Mouse (Mus musculus): Measurements from ENCODE around the gene Lamb3. TPM values are rescaled to one million over a fixed set of nuclear protein-coding genes. Genes with fewer than 3 reads are reported as not detected.

The Lamb3 gene
- polyA plus RNA-seq, 2 experiments from 2014 or later, result 17.1 to 18.9 TPM

GRCm38 (mm10) chr1:193344976-193345375 is 137.5 kb downstream of the Lamb3 start:
- ATAC-seq, result peak; percentile 64

DNA sequence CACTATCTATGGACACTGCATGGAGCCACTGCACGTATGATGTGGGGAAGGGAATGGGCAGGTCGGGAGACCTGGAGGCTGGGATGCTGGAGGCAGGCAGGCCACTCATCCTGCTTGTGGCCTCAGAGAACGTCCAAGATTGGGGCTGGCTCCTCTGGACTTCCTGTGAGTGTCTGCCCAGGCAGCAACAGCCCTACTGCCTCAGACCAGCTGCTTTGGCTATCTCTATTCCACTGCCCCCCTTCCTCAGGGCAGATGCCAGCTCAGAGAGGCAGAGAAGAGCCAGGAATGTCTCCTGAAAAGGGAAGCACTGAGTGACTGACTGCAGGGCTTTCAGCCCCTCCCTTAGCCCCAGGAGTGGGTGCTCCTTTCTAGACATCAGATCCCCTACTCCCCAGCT is 139.4 kb downstream of the Lamb3 start:
- ATAC-seq, result no peak

- no peak for ATAC-seq
Measured at GRCm38 (mm10) chr1:193348261-193348962, 140.9 kb downstream of the Lamb3 start.

GRCm38 (mm10) chr1:193349702-193350545 is 142.4 kb downstream of the Lamb3 start:
- ATAC-seq, result peak; percentile 67

DNA sequence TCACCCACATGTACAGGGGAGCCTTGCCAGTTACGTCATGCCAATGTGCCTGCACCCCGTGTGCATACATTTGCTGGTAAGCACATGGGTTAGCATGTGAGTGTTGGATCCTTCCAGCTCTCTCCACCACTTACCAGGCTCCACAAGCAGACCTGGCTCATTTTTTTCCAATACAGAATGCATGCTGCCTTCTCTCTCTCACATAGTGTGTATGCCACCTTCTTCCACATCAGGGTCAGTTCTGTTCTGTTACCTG is 143.0 kb downstream of the Lamb3 start:
- no peak for ATAC-seq

- no peak for ATAC-seq
Measured at GRCm38 (mm10) chr1:193351583-193351982, 144.1 kb downstream of the Lamb3 start.

- no peak for ATAC-seq
Measured at GRCm38 (mm10) chr1:193359199-193359598, 151.7 kb downstream of the Lamb3 start.

DNA sequence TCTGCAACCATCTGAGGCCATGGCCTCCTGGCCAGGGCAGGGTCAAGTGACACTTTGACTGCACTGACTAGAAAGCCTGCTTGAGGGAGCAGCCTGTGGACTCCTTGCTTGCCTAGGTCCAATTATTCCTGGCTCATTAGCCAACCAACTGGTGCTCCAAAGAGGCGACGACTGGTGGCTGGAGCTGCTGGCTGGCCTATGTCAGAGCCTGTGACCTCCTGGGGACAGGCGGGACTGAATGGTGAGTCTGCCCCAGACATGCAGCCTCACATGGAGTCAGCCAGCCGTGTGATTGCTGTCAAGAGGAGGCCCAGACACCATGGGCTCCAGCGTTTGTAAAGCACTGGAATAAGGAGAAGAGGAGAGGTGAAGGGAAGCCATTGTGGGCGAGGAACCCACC is 153.7 kb downstream of the Lamb3 start:
- ATAC-seq, result no peak

- no peak for ATAC-seq
Measured at GRCm38 (mm10) chr1:193362078-193362477, 154.6 kb downstream of the Lamb3 start.

- peak; percentile 87 for ATAC-seq
Measured at GRCm38 (mm10) chr1:193363801-193364231, 156.3 kb downstream of the Lamb3 start.

GRCm38 (mm10) chr1:193368055-193368454 is 160.6 kb downstream of the Lamb3 start:
- ATAC-seq, result no peak

GRCm38 (mm10) chr1:193369091-193369490 is 161.6 kb downstream of the Lamb3 start:
- ATAC-seq, result no peak

DNA sequence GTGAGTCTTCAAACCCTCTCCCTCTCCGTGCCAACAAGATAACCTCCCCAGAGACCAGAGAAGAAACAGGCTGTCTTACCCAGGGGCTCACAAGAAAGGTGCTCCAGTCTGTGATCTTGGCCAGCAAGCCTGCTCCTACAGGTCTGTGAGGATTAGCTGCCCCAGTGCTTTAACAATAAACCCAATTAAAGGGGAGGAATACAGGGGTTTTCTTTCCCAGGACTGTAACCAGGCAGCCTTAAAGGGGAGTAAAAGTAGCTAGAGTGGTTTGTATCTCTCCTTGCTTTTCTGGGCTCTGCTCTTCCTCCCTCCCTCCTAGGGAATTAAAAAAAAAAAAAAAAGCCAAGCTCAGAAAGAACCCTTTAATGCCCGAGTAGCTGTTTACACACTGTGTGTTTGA is 162.6 kb downstream of the Lamb3 start, which contains the start of gene Camk1g:
Gene Camk1g (minus strand): TSS at position 203 of the 400 bp plus-strand sequence.
- ATAC-seq, result no peak

DNA sequence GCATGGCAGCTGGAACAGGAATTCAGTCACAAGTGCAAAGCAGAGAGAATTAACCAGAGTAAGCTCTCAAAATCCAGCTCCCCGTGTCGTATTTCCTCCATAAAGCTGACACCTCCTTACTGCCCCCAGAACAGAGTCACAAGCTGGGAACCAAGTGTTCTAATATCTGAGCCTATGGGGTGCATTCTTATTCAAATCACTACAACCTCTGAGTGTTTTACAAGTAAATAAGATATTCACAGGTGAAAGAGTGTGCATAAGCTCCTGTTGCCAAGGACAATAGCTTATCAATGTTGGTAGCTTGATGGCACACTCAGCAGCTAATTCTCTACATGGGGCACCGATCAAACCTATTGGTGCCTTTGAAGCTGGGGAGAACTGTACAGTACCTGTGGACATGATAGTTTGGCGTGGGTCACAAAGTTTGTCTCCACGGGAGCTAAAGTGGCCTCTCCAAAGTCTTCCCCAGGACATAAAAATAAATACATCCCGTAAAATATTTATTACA is 166.5 kb downstream of the Lamb3 start:
- no peak for ATAC-seq

- ATAC-seq, result peak; percentile 74
Measured at GRCm38 (mm10) chr1:193376478-193377134, 169.1 kb downstream of the Lamb3 start.

DNA sequence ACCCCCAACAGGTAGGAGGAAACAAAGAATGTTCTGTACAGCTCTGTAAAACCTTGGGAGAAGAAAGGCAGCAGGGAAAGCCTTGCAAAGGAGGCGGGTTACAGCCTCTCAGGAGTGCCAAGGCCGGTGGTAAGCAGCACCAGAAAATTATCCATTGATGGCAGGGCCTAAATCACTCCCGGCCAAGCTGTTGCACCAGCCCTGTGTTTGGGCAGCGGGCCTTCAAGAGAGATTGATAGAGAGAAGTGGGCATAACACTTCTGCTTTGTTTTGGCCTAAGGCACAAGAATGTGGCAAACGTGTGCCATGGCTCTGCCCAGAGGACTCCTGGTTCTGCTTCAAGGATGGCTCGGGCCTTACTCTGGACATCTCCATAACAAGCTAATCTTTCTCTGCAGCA is 172.1 kb downstream of the Lamb3 start:
- ATAC-seq, result no peak

GRCm38 (mm10) chr1:193380877-193381276 is 173.4 kb downstream of the Lamb3 start:
- no peak for ATAC-seq

- ATAC-seq, result no peak
Measured at GRCm38 (mm10) chr1:193381597-193382404, 174.3 kb downstream of the Lamb3 start.

DNA sequence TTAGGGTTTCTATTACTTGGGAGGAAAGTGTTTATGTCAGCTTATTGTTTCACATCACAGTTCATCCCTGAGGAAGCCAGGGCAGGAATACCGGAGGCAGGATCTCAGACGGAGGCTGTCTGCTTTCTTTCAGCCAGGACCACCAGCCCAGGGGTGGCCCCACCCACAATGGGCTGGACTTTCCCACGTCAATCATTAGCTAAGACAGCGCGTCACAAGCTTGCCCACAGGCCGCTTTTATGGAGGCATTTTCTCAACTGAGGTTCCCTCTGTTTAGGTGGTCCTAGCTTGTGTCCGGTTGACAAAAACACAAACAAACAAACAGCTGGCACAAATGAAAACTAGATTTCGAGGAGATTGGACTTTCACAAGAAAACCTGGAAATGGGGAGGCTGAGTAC is 174.9 kb downstream of the Lamb3 start:
- peak; percentile 57 for ATAC-seq

GRCm38 (mm10) chr1:193382841-193383462 is 175.5 kb downstream of the Lamb3 start:
- peak; percentile 64 for ATAC-seq

- ATAC-seq, result peak; percentile 33
Measured at GRCm38 (mm10) chr1:193386136-193386535, 178.6 kb downstream of the Lamb3 start.

DNA sequence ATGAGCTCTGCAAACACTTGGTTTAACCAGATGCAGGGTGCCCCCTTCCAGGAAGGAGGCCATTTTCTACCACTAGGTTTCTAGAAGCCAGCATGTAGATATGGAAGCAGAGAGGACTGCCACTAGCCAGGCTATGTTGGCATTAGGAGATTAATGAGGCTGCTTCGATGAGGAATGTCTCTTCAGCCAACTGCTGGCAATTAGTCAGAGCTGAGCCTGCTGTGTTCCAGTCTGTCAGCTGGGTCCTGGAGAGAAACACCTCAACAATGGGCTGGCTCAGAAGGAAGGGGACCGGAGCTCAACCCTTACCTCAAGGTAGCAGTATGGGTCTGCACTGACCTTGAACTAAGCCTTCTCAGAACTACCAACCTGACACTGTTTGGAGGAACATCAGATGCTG is 179.7 kb downstream of the Lamb3 start:
- no peak for ATAC-seq

All from activated CD4-positive, CD25-positive, alpha-beta regulatory T cell, adult 4 months (primary cell).